Mouse (Mus musculus) midbrain, embryonic 10.5 days (tissue): Measurements from ENCODE around the gene Ccdc127. TPM values are rescaled to one million over a fixed set of nuclear protein-coding genes. Genes with fewer than 3 reads are reported as not detected.

Source experiments
- DNase-seq: peaks from one replicate; pipeline ENCODE4 v3.0.0-alpha.2; 2017; ENCODE audit warnings: low spot score
- H3K27ac ChIP-seq: fragments of 300-500 bp; sonication (generic); replicated peaks from 2 replicates; pipeline ENCODE4 v1.5.1; 2016; ENCODE audit warnings: mild to moderate bottlenecking
- H3K27me3 ChIP-seq: fragments of 300-500 bp; sonication (generic); 2 replicates; pipeline ENCODE4 v1.6.1; 2016; ENCODE audit warnings: low read depth, mild to moderate bottlenecking; ENCODE audit not compliant: poor library complexity, severe bottlenecking
- H3K36me3 ChIP-seq: fragments of 300-500 bp; sonication (generic); 2 replicates; pipeline ENCODE4 v1.6.1; 2016; ENCODE audit warnings: mild to moderate bottlenecking, moderate library complexity
- H3K4me1 ChIP-seq: fragments of 300-500 bp; sonication (generic); 2 replicates; pipeline ENCODE4 v1.6.1; 2016
- H3K4me3 ChIP-seq: fragments of 300-500 bp; sonication (generic); 2 replicates; pipeline ENCODE4 v1.5.1; 2016; ENCODE audit warnings: mild to moderate bottlenecking, moderate library complexity
- H3K9me3 ChIP-seq: fragments of 300-500 bp; sonication (generic); replicated peaks from 2 replicates; pipeline ENCODE4 v1.6.1; 2016; ENCODE audit warnings: mild to moderate bottlenecking
- WGBS: fragments of 180-500 bp; shearing (Covaris S2); methylation state at CpG from one replicate; pipeline ENCODE4 v1.1.7; 2016; 5-methylcytosine and 5-hydroxymethylcytosine counted together
- polyA plus RNA-seq: library from polyadenylated mRNA; unstranded; fragments of >200 nt; fragmentation: Nextera tagmentation; extraction: Ambion mirVana; gene quantifications from 2 replicates; pipeline ENCODE4 v1.2.1, GENCODE M21; 2016

The Ccdc127 gene
- 56.1 and 59.6 TPM in 2 replicates for polyA plus RNA-seq

DNA sequence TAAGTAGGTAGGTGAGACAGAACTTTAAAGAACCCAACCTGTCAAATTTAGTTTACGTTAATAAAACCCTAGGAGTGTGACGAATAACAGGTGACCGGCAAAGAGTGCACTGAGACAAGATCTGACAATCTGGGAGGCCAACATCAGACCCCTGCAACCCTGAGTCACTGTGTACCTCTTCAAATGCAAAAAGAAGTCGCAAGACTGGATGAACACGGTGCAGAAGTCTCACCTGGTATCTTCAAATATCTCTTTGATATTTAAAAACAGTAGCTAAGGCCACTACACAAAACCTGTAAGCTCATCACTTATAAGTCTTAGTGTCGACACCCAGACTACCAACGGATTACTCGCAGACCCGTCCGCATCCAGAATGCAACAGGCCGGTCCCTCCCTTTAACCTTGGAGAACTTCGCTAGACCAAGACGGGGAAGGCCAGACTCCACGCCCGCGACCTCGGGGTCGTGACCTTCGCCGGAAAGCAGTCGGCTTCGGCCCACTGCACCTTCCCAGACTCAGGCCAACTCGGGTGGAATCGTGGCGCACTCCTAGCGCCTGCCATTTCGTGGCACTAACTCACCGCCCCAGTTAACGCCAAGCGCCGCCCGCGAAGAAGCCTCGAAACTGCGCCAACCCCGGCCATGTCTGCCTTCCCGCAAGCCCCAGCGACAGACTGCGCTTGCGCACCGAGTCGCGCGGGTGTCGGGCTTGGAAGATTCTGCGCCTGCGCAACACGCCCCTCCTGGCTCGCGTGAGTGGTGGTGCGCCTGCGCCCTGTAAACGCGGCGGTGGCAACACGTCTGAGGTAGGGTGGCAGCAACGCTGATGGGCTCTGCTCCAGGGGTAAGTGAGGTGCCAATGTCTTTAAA is at the start of gene Ccdc127, which contains the start of gene Sdha:
Gene Ccdc127 (plus strand): TSS at position 744 of the 869 bp plus-strand sequence.
Gene Sdha (minus strand): TSS at position 715 of the 869 bp plus-strand sequence.
- peak; percentile 98 for DNase-seq
- H3K36me3 ChIP-seq, result peaks cover 23% of the 10 kb centered on the region

DNA sequence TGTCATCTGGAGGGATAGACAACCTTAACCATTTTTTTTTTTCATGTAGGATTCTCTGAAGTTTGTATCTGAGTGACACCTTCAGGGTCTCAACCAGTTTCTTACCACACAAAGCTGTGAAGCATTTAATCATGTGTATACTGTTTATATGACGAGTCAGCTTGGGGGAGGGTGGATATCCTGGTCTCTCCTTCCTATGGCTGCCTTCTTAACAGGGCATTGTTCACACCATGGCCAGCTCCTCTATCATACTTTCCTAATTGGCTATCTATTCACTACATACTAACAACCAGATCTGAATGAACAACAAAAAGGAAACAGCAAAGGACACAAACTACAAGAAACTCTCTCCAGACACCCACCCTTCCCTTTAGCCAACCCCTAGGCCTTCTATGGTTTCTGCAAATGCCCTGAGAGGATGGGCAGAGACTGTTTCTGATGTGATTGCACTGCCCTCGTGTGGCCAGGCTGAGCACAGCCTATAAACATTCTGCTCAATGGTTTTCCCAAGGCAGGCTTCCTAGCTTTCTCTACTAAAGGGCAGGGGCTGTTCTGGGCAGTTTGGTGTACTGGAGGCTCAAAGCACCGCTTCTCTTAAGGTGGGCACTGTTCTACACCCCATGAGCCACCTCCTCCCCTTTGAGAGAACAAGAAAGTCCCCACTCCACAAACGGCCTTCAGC is 49.0 kb upstream of the Ccdc127 start:
- Histone ChIP-seq H3K27ac (no peak overlapping the region), H3K36me3 (peaks cover 45% of the 10 kb centered on the region), H3K4me3 (no peak overlapping the region), H3K27me3 (no peaks in the 10 kb centered on the region), H3K4me1 (no peaks in the 10 kb centered on the region), H3K9me3 (no peaks in the 10 kb centered on the region)
- DNase-seq, result peak; percentile 63
- 47% methylated on average over 4 of the region's 4 CpGs for WGBS

More for the DNA sequence above, at the start of gene Ccdc127, which contains the start of gene Sdha:
- Histone ChIP-seq H3K27me3 (no peaks in the 10 kb centered on the region), H3K4me3 (peak within 1 kb of the TSS; percentile 82), H3K4me1 (peaks cover 21% of the 10 kb centered on the region), H3K27ac (peak within 1 kb of the TSS; percentile 97), H3K9me3 (no peaks in the 10 kb centered on the region)
- WGBS, result 3% methylated on average over 57 of the region's 57 CpGs

DNA sequence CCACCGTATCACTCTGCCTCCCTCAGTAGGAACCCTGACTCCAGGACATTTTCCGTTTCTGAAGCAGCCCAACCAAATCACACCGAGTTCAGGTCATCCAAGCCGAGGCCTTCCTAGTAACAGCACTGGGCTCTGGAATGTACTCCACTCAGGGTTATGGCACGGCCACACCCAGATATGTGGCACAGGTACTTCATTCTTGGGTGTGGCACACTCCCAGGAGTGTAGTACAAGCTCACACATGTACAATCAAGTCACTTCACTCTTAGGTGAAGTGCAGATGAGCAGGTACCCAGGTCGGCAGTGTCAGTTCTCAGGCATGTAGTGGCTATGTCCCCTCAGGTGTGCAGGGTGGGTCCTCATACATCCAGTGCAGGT is 48.5 kb upstream of the Ccdc127 start:
- no peak for DNase-seq
- Histone ChIP-seq H3K36me3 (peaks cover 50% of the 10 kb centered on the region), H3K4me3 (no peak overlapping the region), H3K27ac (no peak overlapping the region), H3K4me1 (no peaks in the 10 kb centered on the region), H3K27me3 (no peaks in the 10 kb centered on the region), H3K9me3 (no peaks in the 10 kb centered on the region)
- WGBS, result 81% methylated on average over 6 of the region's 6 CpGs

DNA sequence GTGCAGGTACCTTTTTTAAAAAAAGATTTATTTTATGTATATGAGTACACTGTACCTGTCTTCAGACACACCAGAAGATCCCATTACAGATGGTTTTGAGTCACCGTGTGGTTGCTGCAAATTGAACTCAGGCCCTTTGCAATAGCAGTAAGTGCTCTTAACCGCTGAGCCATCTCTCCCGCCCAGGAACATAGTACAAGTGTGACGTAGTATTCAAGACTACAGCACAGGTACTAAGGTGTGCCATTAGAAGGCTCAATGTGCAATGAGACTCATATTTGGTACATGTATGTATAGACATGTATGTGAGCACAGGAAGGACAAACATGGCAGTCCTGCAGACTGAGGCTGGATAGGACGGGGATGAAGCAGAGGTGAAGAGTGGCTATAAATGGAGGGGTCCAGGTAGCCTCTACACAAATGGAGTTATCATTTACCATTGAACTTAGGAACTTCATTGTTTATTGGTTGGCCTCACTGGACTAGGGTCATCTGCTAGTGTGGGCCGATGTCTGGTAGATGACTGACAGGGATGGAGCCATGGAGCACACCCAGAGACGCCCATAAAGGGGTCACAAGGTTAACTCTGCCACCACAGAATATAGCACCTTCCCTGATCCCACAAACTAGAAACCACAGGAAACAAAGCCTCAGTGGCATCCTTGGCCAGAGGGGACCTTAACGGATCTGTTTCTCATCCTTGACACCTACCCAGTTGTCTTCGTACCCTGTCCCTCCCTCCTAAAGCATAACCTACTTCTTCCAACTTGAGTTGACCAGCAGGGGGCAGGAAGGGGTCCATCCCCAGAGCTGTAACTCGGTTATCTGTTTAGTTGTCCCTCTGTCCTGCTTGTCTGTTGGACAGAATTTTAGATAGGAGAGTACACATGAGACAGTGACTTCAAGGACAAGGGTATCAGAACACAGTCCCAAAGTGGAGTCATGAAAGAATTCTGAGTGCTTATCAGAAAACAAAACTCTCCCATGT is 47.8 kb upstream of the Ccdc127 start:
- WGBS, result 86% methylated on average over 10 of the region's 10 CpGs
- no peak overlapping the region for H3K27ac ChIP-seq
- H3K36me3 ChIP-seq, result peaks cover 57% of the 10 kb centered on the region
- DNase-seq, result no peak
- no peaks in the 10 kb centered on the region for H3K9me3 ChIP-seq
- H3K4me1 ChIP-seq, result no peaks in the 10 kb centered on the region
- H3K27me3 ChIP-seq, result no peaks in the 10 kb centered on the region
- H3K4me3 ChIP-seq, result no peak overlapping the region

DNA sequence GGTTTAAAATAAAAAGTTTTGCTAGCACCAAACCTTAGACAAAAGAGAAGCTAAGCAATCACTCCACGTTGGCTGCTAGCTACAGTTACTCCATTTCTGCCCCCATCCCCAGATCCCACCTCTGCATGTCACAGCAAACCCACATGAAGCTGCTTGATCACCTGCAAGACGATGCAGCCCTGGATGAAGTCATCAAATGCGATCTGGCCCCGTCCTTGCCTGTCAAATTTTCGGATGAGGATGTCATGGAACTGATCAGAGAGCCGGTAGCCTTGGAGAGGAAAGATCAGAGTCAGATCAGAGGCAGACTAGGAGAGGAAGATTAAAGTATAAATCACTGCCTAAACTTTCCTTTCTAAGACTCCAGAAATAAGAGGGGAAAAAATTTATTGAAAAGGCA is 44.7 kb upstream of the Ccdc127 start:
- WGBS, result 95% methylated on average over 6 of the region's 6 CpGs
- Histone ChIP-seq H3K27ac (no peak overlapping the region), H3K9me3 (no peaks in the 10 kb centered on the region), H3K4me1 (no peaks in the 10 kb centered on the region), H3K36me3 (peaks cover 87% of the 10 kb centered on the region), H3K27me3 (no peaks in the 10 kb centered on the region), H3K4me3 (no peak overlapping the region)
- DNase-seq, result no peak

DNA sequence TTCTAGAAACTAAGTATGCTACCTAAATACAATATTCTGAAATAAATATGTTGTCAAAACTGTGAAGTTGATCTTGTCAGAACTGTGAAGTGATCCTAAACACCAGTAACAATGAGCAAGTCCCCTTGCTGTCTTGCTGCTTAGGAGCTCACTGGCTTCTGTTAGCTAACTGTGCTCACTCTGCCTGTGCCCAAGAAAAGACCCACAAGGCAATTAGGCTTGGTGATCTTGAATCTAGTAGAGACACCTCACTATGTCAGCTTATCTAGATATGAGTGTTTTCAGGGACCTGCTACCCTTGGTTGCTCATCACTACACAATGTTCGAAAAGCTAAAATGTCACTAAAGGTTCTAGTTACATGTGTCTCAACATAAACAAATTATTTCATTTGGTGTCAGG is 44.3 kb upstream of the Ccdc127 start:
- Histone ChIP-seq H3K27ac (no peak overlapping the region), H3K36me3 (peaks cover 91% of the 10 kb centered on the region), H3K4me1 (no peaks in the 10 kb centered on the region), H3K27me3 (no peaks in the 10 kb centered on the region), H3K4me3 (no peak overlapping the region), H3K9me3 (no peaks in the 10 kb centered on the region)
- no peak for DNase-seq
- WGBS, result 93% methylated on average over 1 of the region's 1 CpGs

DNA sequence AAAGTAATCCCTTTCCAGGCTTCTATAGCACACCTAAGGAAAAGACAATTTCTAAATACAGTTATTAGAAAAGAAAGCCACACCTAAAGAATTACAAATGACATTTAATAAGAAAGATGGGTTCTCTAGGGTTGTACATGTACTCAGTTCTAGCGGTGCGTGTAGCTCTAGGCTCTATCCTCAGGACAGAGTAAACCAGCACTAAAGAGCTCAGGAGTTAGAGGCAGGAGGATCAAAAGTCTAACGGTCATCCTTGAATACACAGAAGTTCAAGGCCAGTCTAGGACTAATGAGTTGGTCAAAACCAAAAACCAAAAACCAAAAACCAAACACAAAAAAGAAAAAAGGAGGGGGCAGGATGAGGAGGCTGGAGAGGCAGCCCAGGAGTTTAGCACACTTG is 35.5 kb upstream of the Ccdc127 start:
- Histone ChIP-seq H3K4me1 (peaks cover 20% of the 10 kb centered on the region), H3K27me3 (no peaks in the 10 kb centered on the region), H3K36me3 (peaks cover 31% of the 10 kb centered on the region), H3K27ac (no peak overlapping the region), H3K4me3 (no peak overlapping the region), H3K9me3 (no peaks in the 10 kb centered on the region)
- 93% methylated on average over 3 of the region's 3 CpGs for WGBS
- DNase-seq, result no peak

DNA sequence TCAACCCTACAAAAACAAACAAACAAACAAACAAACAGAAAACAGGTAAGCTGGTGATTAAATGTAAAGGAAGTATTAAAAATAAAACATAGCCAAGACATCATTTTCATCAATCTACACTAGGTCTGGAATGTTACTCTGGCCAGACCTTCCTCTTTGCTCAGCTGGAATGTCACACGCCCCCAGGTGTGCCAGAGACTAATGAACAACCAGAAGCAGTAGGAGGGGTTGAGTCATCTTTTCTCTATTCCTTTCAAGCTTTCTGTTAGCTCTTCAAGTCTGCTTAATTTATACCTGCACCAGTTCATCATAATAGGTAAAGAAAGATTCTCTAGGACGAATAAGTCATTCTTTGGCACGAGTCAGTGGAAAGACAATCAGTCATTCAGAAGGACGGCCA is 33.7 kb upstream of the Ccdc127 start:
- WGBS, result 29% methylated on average over 4 of the region's 4 CpGs
- H3K27ac ChIP-seq, result peak overlapping the region; percentile 83
- no peak for DNase-seq
- H3K4me1 ChIP-seq, result peaks cover 20% of the 10 kb centered on the region
- H3K4me3 ChIP-seq, result peak overlapping the region; percentile 76
- peaks cover 27% of the 10 kb centered on the region for H3K36me3 ChIP-seq
- no peaks in the 10 kb centered on the region for H3K27me3 ChIP-seq
- no peaks in the 10 kb centered on the region for H3K9me3 ChIP-seq

DNA sequence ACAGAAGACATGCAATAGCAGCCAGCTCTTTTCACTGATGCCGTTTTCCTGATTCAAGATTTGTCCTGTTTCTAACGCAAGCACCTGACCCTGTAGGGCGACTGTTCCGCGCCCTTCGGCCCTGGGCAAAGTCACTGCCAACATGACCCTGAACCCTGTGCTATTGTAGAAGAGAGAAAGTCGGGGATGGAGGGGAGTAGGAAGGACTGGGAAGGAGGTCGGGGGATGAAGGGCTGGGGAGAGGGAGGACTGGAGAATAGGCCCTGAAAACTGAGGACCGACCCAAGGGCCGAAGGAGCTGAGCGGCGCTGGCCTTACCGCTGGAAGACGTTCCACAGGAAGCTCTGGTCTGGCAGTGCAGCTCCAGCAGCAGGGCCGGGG is 33.3 kb upstream of the Ccdc127 start:
- Histone ChIP-seq H3K27me3 (no peaks in the 10 kb centered on the region), H3K9me3 (no peaks in the 10 kb centered on the region), H3K36me3 (peaks cover 27% of the 10 kb centered on the region), H3K4me3 (peak overlapping the region; percentile 76), H3K4me1 (peaks cover 20% of the 10 kb centered on the region), H3K27ac (peak overlapping the region; percentile 83)
- no peak for DNase-seq
- 7% methylated on average over 15 of the region's 15 CpGs for WGBS

DNA sequence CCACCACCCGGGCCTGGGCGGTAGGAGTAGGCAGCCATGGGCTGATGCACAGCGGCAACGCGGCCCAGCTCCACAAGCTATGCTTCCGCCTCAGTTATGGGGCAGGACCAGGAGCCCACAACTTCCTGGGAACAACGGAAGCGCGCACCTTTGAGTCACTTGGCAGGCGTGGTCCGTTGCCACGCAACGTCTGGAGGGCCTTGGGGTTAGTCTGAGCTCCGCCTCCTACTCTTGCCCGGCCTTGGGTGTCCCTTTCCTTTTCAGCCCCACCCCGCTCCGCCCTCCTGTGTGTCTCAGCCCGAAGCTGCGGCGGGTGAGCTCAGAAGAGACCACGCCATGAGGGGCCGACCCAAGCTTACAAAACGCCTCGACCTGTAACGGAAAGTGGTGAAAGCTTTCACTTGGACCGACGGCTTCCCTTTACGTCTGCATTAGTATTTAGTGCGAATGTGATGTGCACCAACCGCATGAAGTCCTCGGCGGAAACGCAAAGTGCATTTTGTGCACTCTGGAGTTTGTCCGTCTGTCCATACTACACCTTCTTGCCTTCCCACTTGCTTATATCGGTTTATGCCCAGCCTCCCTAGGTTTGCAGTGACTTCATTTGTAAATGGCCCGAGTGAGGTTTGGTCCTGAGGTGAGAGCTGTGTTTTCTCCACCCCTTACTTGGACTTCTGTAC is 32.8 kb upstream of the Ccdc127 start, which contains the start of gene Pdcd6:
Gene Pdcd6 (minus strand): TSS at position 411 of the 680 bp plus-strand sequence.
- under 1% methylated on average over 36 of the region's 36 CpGs for WGBS

DNA sequence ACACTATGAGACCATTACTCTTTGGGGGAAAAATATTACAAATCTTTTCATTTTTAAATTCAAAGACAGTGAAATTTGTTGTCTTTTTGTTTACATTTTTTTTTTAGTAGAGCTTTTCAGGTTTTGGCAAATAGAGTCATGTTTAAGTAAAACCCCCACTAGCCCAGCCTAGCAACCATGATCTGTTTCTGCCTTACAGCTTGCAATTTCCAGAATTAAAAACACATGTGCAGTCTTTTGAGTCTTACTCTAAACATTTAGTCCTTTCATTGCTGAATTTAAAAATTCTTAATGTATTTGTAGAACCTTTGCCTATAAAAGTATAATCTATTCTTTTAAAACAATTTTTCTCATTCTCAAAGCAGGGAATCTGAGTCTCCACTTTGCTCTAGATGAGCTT is 20.8 kb upstream of the Ccdc127 start:
- Histone ChIP-seq H3K4me3 (no peak overlapping the region), H3K27ac (no peak overlapping the region), H3K36me3 (peaks cover 91% of the 10 kb centered on the region), H3K4me1 (no peaks in the 10 kb centered on the region), H3K9me3 (no peaks in the 10 kb centered on the region), H3K27me3 (no peaks in the 10 kb centered on the region)
- no peak for DNase-seq

More for the DNA sequence above, 32.8 kb upstream of the Ccdc127 start, which contains the start of gene Pdcd6:
- H3K9me3 ChIP-seq, result no peaks in the 10 kb centered on the region
- H3K4me3 ChIP-seq, result peak within 1 kb of the TSS; percentile 76
- peak; percentile 92 for DNase-seq
- peak within 1 kb of the TSS; percentile 83 for H3K27ac ChIP-seq
- H3K27me3 ChIP-seq, result no peaks in the 10 kb centered on the region
- peaks cover 32% of the 10 kb centered on the region for H3K36me3 ChIP-seq
- H3K4me1 ChIP-seq, result peaks cover 20% of the 10 kb centered on the region

DNA sequence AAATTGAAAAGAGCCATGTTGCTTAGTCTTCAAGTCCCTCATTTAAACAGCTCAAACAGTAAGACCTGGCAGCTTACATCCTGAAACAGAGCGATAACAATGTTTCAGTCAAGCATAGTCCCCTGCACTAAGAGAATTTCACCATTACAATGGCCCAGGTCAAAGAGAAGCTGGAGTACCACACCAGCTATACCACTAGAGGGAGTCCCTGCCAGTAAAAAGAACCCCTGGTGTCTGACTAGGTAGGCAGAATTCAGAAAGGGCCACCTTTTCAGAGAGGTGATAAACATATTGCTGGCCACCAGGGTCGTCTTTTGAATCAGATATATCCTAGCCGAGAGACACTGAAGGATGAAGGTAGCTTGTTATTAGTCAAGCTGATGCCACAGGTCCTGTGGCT is 9.1 kb upstream of the Ccdc127 start:
- 62% methylated on average over 3 of the region's 3 CpGs for WGBS
- H3K4me3 ChIP-seq, result no peak overlapping the region
- H3K27ac ChIP-seq, result no peak overlapping the region
- H3K36me3 ChIP-seq, result peaks cover 85% of the 10 kb centered on the region
- peak; percentile 26 for DNase-seq
- H3K27me3 ChIP-seq, result no peaks in the 10 kb centered on the region
- H3K9me3 ChIP-seq, result no peaks in the 10 kb centered on the region
- H3K4me1 ChIP-seq, result no peaks in the 10 kb centered on the region
